Mouse (Mus musculus) activated CD4-positive, CD25-positive, alpha-beta regulatory T cell (primary cell): Measurements from ENCODE around the gene Nufip2. TPM values are rescaled to one million over a fixed set of nuclear protein-coding genes. Genes with fewer than 3 reads are reported as not detected.

Source experiments
- polyA plus RNA-seq, 2 experiments: library from polyadenylated mRNA; unstranded; fragments of 100-300 nt; shearing (Covaris generic); gene quantifications; one replicate each; pipeline ENCODE4 v1.2.1; 2017

The Nufip2 gene
- polyA plus RNA-seq, result 10 to 100 TPM; 41.5 to 46.1 TPM

DNA sequence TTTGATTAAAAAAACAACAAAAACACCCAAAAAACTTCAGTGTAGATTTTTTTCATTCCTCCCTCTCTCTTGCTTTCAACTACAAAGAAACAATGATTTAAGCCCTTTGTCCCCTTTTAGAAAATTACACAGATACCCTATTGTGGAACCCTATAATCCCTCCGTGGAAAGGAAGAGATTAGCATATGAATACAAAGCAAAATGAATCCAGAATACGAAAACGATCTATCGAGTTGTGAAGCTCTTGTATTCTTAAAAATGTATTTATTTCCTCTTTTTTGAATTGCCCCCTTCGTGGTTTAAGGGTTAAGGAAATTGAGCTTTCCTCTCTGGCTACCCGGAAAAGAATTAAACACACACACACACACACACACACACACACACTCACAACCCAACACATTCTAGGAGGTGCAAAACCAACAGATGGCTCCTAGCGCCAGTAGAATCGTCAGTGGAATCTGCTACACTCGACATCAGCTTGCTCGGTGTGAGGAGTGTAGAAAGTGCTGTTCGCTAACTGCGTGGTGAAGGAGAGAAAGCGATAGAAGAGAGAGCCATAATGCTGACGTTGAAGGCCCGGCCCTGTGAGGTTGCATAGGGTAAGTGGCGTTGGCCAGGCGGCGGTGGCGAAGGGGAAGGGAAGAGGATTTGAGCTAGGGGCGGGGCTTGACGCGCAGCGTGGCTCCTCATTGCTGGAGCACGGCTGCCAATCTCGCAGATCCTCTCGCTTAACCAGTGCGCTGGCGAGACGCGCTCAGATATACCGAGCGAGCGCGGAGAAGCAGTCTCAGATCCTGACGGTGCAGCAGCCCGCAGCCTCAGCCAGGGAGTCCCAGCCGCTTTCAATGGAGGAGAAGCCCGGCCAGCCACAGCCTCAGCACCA is at the start of gene Nufip2:
Gene Nufip2, plus strand, starts transcription at position 773 of the 883 bp plus-strand sequence.

DNA sequence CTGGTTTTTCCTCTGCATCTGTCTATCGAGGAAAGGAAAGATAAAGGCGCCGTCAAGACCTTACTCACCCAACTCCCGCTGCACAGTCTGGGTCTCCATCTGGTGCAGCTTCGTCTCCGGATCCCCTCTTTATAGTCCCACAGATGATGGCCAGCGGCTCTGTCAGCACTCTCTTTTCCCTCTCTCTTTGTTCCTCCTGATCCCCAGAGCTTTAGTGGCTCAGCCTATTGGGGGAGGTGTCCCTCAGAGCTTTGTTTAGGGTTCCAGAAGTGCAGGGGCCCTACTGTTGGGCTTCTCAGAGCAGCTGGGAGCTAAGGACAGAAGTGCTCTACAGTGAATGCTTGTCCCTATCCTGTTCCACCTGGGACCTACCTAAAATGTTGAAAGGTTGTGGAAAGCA is 39.2 kb downstream of the Nufip2 start, which contains the start of gene Cryba1:
Gene Cryba1, minus strand, starts transcription at position 101 of the 400 bp plus-strand sequence.

DNA sequence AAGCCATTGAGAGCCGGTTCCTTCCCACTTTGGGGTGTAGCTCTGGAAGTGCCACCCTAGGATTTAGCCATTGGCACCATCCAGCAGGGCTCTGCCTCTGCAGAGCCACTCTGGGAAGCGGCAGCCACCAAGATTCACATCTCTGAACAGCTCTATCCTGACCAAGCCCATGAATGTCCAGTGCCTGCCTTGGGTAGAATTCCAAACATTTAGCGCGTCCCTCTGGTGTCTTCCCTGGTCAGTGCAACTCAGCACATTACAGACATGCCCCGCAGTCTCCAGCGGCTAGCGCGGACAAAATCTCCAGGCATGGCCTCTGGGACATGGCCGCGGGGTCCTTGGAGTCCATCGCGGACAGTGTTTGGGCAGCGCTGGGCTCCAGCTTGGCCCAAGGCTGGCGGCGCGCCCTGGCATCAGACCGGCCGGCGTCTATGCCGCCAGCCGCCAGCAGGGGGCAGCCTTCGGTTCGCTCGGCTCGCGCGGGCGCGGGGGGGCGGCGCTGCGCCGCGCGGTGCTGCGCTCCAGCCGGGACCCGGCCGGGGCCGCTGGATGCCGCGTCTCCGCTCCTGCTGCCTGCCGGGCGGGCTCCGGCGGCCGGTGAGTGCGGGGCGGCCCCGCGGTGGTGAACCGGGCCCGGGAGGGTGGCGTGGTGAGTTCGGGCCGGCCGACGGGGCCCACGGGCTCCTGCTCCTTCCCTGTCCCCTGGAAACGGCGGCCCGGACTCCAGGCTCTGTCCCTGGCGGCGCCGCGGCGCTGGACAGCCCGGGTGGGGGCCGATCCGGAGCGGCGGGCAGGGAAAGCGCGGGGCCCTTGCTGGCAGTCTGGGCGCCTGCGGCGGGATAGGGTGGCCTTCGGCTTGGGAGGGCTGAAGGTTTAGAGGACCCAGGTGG is 77.1 kb downstream of the Nufip2 start, which contains the start of gene Myo18a:
Gene Myo18a, plus strand, starts transcription at position 464 of the 890 bp plus-strand sequence.

DNA sequence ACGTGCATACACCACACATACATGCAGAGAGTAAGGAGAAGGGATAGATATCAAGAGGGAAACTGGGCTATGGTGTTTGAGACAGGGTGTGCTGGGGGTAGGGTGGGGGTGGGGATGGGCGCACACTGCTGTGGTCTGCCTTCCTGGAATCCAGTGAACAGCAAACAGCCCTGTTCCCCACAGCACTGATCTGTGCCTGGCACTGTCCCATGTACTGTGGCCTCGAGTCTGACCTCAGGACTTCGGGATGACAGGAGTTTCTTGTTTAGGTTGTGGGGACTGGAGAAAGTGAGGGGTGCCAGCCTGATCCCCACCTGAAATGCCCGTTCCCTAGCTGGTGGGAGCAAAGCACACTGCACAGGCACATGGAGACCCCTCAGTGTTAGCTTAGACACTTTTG is 101.8 kb downstream of the Nufip2 start, which contains the start of gene Gm10277:
Gene Gm10277, minus strand, starts transcription at position 41 of the 400 bp plus-strand sequence.

Other genes with a start within 250 kb of the Nufip2 start
- gene Coro6, start 223.7 kb upstream of the Nufip2 start, polyA plus RNA-seq, result not detected
- gene Ankrd13b, start 196.5 kb upstream of the Nufip2 start, polyA plus RNA-seq, result 1 to 10 TPM; 4.5 to 7.2 TPM
- gene Git1, start 192.6 kb upstream of the Nufip2 start, polyA plus RNA-seq, result 10 to 100 TPM; 31.3 to 38.8 TPM
- 1 to 10 TPM; 2.1 to 2.2 TPM for gene Abhd15, start 171.0 kb upstream of the Nufip2 start, polyA plus RNA-seq
- gene Trp53i13, start 170.2 kb upstream of the Nufip2 start, polyA plus RNA-seq, result 10 to 100 TPM; 31.8 to 46.2 TPM
- under 1 TPM; 0.20 to 0.82 TPM for gene Gm10392, start 167.0 kb upstream of the Nufip2 start, polyA plus RNA-seq
- 1 to 10 TPM; 6.3 to 8.0 TPM for gene Taok1, start 78.3 kb upstream of the Nufip2 start, polyA plus RNA-seq
- gene Cryba1, start 39.1 kb downstream of the Nufip2 start, polyA plus RNA-seq, result under 1 TPM in 1 of 2 experiments, not detected in 1; 0.37 TPM
- 10 to 100 TPM; 15.8 to 56.3 TPM for gene Myo18a, start 77.1 kb downstream of the Nufip2 start, polyA plus RNA-seq
- gene Gm10277, start 101.6 kb downstream of the Nufip2 start, polyA plus RNA-seq, result under 1 TPM; 0.34 to 0.35 TPM
- gene Pipox, start 207.9 kb downstream of the Nufip2 start, polyA plus RNA-seq, result under 1 TPM; 0.50 to 0.89 TPM
- under 1 TPM in 1 of 2 experiments, not detected in 1; 0.33 TPM for gene Sez6, start 244.6 kb downstream of the Nufip2 start, polyA plus RNA-seq